Mouse (Mus musculus): ENCODE data around the gene Pde8b. TPM values are rescaled to one million over a fixed set of nuclear protein-coding genes. Genes with fewer than 3 reads are reported as not detected.
"Not testable (repeated sequence)": the region's sequence is repeated elsewhere in the genome, so short reads cannot be mapped to it uniquely, and the experiment has no call there.

The Pde8b gene
- polyA plus RNA-seq, 1 experiment from 2014 or later = 3.7 TPM

- WGBS = 98% methylated on average over 2 of the region's 2 CpGs
- Histone ChIP-seq H3K4me3 (replicated peaks) (no peak overlapping the region), H3K4me2 (no peak overlapping the region), H3K27ac (no peak overlapping the region), H3K27me3 (no peaks in the 10 kb centered on the region), H3K9me3 (no peaks in the 10 kb centered on the region), H3K4me1 (no peaks in the 10 kb centered on the region), H3K9ac (no peak overlapping the region), H3K36me3 (replicated peaks) (no peaks in the 10 kb centered on the region)
- ATAC-seq (ENCODE audit: low FRiP score) = no peak
These were observed 7.1 kb downstream of the Pde8b start for GRCm38 (mm10) chr13:95243026-95243425.

GRCm38 (mm10) chr13:95237488-95237887 lies 12.6 kb downstream of the Pde8b start:
- no peaks in the 10 kb centered on the region for H3K4me1 ChIP-seq
- no peak overlapping the region for H3K9ac ChIP-seq
- 86% methylated on average over 2 of the region's 2 CpGs for WGBS
- no peaks in the 10 kb centered on the region for H3K27me3 ChIP-seq
- H3K4me2 ChIP-seq = no peak overlapping the region
- no peak overlapping the region for H3K4me3 ChIP-seq (replicated peaks)
- no peaks in the 10 kb centered on the region for H3K36me3 ChIP-seq (replicated peaks)
- no peak for ATAC-seq (ENCODE audit: low FRiP score)
- H3K27ac ChIP-seq = no peak overlapping the region
- H3K9me3 ChIP-seq = no peaks in the 10 kb centered on the region

- Histone ChIP-seq H3K4me1 (no peaks in the 10 kb centered on the region), H3K9me3 (no peaks in the 10 kb centered on the region), H3K4me3 (replicated peaks) (no peak overlapping the region), H3K9ac (no peak overlapping the region), H3K27me3 (no peaks in the 10 kb centered on the region), H3K36me3 (replicated peaks) (no peaks in the 10 kb centered on the region), H3K4me2 (no peak overlapping the region), H3K27ac (no peak overlapping the region)
- WGBS = 92% methylated on average over 8 of the region's 8 CpGs
- no peak for ATAC-seq (ENCODE audit: low FRiP score)
These were observed 14.9 kb downstream of the Pde8b start for GRCm38 (mm10) chr13:95235261-95235660.

GRCm38 (mm10) chr13:95231366-95232138 lies 18.6 kb downstream of the Pde8b start:
- WGBS = 87% methylated on average over 8 of the region's 8 CpGs
- Histone ChIP-seq H3K4me1 (no peaks in the 10 kb centered on the region), H3K9me3 (no peaks in the 10 kb centered on the region), H3K36me3 (replicated peaks) (no peaks in the 10 kb centered on the region), H3K27ac (no peak overlapping the region), H3K9ac (no peak overlapping the region), H3K4me2 (no peak overlapping the region), H3K27me3 (0 out of 2 replicates have a peak, but pooled peaks cover under 1% of the 10 kb centered on the region), H3K4me3 (replicated peaks) (no peak overlapping the region)
- no peak for ATAC-seq (ENCODE audit: low FRiP score)

DNA sequence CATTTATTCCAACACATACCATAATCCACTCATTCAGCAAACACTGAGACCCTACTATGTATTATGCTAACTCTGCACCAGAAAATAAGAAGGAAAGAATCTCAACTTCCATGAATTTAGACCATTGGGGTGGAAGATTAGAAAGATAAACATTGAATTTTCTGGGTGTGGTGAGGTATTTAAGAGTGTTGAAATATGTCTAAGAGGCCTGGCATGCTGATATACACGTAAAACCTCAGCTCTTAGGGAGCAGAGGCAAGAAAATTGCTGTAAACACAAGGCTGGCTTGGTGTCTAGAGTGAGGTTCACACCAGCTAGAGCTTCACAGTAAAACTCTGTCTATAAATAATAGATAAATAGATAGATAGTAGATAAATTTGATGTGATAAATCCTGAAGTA lies 19.8 kb downstream of the Pde8b start:
- Histone ChIP-seq H3K27me3 (0 out of 2 replicates have a peak, but pooled peaks cover 3% of the 10 kb centered on the region), H3K36me3 (replicated peaks) (no peaks in the 10 kb centered on the region), H3K9me3 (no peaks in the 10 kb centered on the region), H3K9ac (no peak overlapping the region), H3K4me1 (no peaks in the 10 kb centered on the region), H3K4me3 (replicated peaks) (no peak overlapping the region), H3K27ac (no peak overlapping the region), H3K4me2 (no peak overlapping the region)
- ATAC-seq (ENCODE audit: low FRiP score) = no peak
- 61% methylated on average over 1 of the region's 1 CpGs for WGBS

DNA sequence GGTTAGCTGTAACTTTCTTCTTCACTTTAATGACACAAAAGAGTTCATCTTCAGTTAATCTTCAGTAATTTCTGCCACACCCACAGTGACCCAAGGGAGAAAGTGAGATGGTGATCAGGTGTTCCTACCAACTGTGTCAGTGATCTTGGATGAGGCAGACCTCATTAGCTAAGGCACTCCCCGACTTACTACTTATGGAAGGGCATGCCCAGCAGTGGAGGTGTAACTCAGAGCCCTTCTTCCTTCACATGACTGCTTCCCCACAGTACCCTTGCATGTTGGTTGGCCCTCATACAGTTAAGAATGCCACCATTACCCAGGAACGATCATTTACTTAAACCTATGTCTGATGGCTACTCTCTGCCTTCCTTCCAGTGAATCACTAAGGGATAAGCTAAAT lies 25.6 kb downstream of the Pde8b start:
- 93% methylated on average over 2 of the region's 2 CpGs for WGBS
- no peaks in the 10 kb centered on the region for H3K36me3 ChIP-seq (replicated peaks)

DNA sequence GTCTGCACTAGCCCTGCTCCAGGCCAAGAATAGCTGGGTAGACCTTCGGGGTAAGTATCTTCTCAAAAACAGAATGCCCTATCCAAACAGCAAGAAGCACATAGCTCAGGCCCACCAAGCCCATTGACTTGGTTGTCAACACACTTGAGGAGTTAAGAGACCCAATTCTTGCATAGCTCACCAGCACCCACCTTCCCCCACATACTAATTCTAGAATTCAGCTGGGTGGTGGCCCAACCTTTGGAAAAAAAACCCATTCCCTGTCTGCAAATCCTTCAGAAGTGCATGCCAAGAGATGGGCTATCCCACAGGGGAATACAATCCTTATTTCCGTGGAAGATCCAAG lies 26.7 kb downstream of the Pde8b start:
- Histone ChIP-seq H3K27ac (no peak overlapping the region), H3K36me3 (replicated peaks) (no peaks in the 10 kb centered on the region), H3K27me3 (peaks cover 41% of the 10 kb centered on the region), H3K4me3 (replicated peaks) (peak overlapping the region; percentile 79), H3K4me1 (peaks cover 5% of the 10 kb centered on the region; the same call in 1 of the 2 replicates), H3K9ac (no peak overlapping the region), H3K4me2 (peak overlapping the region; percentile 99), H3K9me3 (no peaks in the 10 kb centered on the region)
- no peak for ATAC-seq (ENCODE audit: low FRiP score)
- 71% methylated on average over 2 of the region's 2 CpGs for WGBS

More for the DNA sequence above, 25.6 kb downstream of the Pde8b start:
- Histone ChIP-seq H3K4me3 (replicated peaks) (no peak overlapping the region), H3K9ac (no peak overlapping the region), H3K4me1 (peaks cover 5% of the 10 kb centered on the region; the same call in 1 of the 2 replicates), H3K9me3 (no peaks in the 10 kb centered on the region), H3K27me3 (peaks cover 38% of the 10 kb centered on the region), H3K4me2 (no peak overlapping the region), H3K27ac (no peak overlapping the region)
- no peak for ATAC-seq (ENCODE audit: low FRiP score)

DNA sequence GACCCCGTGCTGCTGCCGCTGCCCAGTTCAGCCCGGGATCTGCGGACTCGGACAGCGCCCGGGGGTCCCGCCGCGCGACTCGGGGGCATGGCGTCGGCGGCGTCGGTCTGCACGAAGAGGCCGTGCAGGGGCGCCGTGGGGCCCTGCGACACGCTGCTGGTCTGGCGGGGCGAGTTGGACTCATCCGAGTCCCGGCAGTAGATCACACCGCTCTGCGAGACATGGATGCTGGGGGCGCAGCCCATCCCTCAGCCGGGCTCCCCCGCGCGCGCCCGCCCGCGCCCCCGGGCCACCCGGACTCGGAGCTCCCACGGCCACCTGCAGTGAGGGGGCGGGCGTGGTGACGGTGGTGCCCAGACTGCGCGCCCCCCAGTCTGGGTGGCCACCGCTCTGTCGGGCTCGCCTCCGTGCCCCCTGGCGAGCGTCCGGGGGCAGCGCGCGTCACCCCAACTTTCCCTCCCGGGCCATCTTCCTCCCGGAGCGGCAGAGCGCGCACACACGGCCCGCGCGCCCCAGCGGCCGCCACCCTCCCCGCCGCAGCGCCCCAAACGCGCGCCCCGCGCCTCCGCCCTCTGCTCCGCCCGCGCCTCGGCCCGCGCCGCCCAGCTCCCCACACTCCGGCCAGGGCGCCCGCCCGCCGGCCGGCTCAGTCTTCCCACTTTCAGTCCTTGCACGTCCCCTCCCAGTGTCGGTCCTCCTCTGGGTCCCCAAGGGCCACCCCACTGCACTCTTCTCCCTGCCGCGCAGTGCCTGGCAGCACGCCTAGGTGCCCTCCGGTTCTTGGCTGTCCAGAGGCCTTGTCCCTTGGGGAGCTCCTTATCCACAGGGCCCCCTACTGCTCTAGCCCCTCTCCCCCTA lies 27.3 kb downstream of the Pde8b start:
- Histone ChIP-seq H3K9me3 (no peaks in the 10 kb centered on the region), H3K36me3 (replicated peaks) (no peaks in the 10 kb centered on the region), H3K4me1 (peaks cover 5% of the 10 kb centered on the region; the same call in 1 of the 2 replicates), H3K4me3 (replicated peaks) (peak overlapping the region; percentile 79), H3K27ac (no peak overlapping the region), H3K27me3 (peaks cover 41% of the 10 kb centered on the region), H3K9ac (peak overlapping the region; percentile 62), H3K4me2 (peak overlapping the region; percentile 99)
- peak; percentile 68 for ATAC-seq (ENCODE audit: low FRiP score)
- WGBS = under 1% methylated on average over 73 of the region's 96 CpGs

GRCm38 (mm10) chr13:95221882-95222568 lies 28.1 kb downstream of the Pde8b start:
- Histone ChIP-seq H3K4me2 (peak overlapping the region; percentile 99), H3K4me1 (peaks cover 5% of the 10 kb centered on the region; the same call in 1 of the 2 replicates), H3K9me3 (no peaks in the 10 kb centered on the region), H3K4me3 (replicated peaks) (peak overlapping the region; percentile 79), H3K36me3 (replicated peaks) (no peaks in the 10 kb centered on the region), H3K27me3 (peaks cover 41% of the 10 kb centered on the region), H3K27ac (no peak overlapping the region), H3K9ac (peak overlapping the region; percentile 62)
- ATAC-seq (ENCODE audit: low FRiP score) = peak; percentile 39; the same call in 1 of the 2 replicates
- WGBS = 3% methylated on average over 24 of the region's 24 CpGs

DNA sequence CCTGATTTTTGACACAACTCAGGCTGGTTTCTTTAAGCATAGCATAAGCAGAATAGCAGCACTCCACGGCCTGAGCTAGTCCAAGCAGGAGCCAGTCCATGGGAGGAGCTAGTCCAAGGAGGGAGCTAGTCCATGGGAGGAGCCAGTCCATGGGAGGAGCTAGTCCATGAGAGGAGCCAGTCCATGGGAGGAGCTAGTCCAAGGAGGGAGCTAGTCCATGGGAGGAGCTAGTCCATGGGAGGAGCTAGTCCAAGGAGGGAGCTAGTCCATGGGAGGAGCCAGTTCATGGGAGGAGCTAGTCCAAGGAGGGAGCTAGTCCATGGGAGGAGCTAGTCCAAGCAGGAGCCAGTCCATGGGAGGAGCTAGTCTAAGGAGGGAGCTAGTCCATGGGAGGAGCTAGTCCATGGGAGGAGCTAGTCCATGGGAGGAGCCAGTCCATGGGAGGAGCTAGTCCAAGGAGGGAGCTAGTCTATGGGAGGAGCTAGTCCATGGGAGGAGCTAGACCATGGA lies 34.4 kb downstream of the Pde8b start:
- not testable (repeated sequence) for H3K4me2 ChIP-seq; H3K4me1 ChIP-seq; H3K27me3 ChIP-seq; H3K27ac ChIP-seq; H3K36me3 ChIP-seq (replicated peaks); H3K4me3 ChIP-seq (replicated peaks); H3K9ac ChIP-seq; H3K9me3 ChIP-seq; ATAC-seq (ENCODE audit: low FRiP score)
- WGBS = 29% methylated on average over 1 of the region's 1 CpGs

DNA sequence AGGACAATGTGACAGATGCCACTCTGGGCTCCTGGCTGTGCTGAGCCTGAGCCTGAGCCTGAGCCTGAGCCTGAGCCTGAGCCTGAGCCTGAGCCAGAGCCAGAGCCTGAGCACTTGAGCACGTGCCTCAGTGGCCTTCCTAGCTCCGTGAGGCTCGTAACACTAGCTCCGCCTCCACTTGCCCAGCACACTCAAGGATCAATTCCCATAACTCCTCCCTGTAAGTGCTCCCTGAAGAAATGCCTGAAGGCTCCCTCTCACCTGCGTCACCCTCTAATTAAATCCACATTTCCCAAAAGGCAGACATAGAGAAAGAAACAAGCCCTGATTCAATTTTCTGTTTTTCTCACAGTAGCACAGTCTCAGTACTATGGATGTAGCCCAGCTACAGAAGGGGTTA lies 37.8 kb downstream of the Pde8b start:
- no peak overlapping the region for H3K4me3 ChIP-seq (replicated peaks)
- H3K27ac ChIP-seq = no peak overlapping the region
- no peaks in the 10 kb centered on the region for H3K27me3 ChIP-seq
- no peak for ATAC-seq (ENCODE audit: low FRiP score)
- H3K9me3 ChIP-seq = no peaks in the 10 kb centered on the region
- no peaks in the 10 kb centered on the region for H3K4me1 ChIP-seq
- WGBS = 74% methylated on average over 5 of the region's 5 CpGs
- no peak overlapping the region for H3K4me2 ChIP-seq
- no peaks in the 10 kb centered on the region for H3K36me3 ChIP-seq (replicated peaks)
- no peak overlapping the region for H3K9ac ChIP-seq

DNA sequence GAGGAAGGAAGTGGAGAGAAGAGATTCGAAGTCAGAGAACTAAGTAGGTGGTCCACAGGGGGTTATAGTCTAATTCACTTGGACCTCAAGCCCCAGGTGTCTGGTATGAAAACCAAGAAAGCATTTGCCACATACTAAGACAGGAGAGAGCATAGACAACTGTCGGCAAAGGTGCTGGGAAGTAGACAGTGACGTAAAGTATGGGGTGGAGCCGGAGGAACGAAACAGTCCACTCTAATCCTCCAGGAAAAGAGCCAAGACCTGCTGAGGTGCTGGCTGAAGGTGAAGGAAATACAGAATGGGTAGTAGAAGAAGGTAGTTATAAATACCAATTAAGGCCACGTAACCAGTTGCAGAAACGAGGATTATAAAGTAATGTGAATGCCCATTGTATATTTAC lies 42.8 kb downstream of the Pde8b start:
- H3K4me2 ChIP-seq; H3K36me3 ChIP-seq (replicated peaks); H3K27me3 ChIP-seq; ATAC-seq (ENCODE audit: low FRiP score); H3K9ac ChIP-seq; H3K4me1 ChIP-seq; H3K9me3 ChIP-seq; H3K4me3 ChIP-seq (replicated peaks); H3K27ac ChIP-seq: not testable (repeated sequence)
- 83% methylated on average over 7 of the region's 7 CpGs for WGBS
